Mouse (Mus musculus) lung, postnatal 14 days (tissue): ENCODE measurements around the gene Olig2.
"Not testable (repeated sequence)": the region's sequence is repeated elsewhere in the genome, so short reads cannot be mapped to it uniquely, and the experiment has no call there.

Source experiments
- DNase-seq: peaks from one replicate; pipeline ENCODE4 v3.0.0; 2021

The Olig2 gene

DNA sequence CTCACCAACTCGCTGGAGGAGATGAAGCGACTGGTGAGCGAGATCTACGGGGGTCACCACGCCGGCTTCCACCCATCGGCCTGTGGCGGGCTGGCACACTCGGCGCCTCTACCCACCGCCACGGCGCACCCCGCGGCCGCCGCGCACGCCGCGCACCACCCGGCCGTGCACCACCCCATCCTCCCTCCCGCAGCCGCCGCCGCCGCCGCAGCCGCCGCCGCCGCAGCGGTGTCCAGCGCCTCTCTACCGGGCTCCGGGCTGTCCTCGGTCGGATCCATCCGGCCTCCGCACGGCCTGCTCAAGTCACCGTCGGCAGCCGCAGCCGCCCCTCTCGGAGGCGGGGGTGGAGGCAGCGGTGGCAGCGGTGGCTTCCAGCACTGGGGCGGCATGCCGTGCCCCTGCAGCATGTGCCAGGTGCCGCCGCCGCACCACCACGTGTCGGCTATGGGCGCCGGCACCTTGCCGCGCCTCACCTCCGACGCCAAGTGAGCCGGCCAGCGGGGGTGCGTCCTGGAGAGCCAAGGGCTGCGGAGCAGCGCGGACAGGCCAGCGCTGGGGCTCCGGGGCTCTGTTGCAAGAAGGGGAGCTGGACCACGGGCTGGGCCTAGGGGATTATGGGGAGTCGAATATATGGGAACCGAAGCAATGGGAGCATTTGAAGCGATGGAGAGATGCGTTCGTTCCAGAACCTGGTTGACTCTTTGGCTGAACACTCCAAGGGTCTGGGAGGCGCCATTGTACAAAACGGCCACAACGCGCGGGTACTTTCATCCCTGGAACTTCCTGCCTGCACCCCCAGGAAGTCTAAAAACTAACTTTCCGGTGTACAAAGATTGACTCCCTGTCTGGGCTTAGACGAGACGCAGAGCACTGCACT, 1.9 kb downstream of the Olig2 start:
- no peak for DNase-seq

DNA sequence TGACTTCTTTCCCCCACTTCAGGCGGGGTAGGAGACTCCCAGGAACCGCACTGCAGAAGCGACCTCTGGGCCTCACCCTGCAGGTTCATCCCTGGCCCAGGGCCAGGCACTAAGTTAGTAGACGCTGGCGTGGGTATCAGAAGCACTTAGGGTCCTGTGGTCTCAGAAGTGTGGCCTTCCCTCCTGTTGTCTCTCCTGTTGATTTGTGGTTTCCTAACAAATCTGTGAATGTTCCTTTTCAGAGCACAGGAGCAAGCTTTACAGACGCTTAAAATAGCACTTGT, 2.4 kb downstream of the Olig2 start:
- no peak for DNase-seq

DNA sequence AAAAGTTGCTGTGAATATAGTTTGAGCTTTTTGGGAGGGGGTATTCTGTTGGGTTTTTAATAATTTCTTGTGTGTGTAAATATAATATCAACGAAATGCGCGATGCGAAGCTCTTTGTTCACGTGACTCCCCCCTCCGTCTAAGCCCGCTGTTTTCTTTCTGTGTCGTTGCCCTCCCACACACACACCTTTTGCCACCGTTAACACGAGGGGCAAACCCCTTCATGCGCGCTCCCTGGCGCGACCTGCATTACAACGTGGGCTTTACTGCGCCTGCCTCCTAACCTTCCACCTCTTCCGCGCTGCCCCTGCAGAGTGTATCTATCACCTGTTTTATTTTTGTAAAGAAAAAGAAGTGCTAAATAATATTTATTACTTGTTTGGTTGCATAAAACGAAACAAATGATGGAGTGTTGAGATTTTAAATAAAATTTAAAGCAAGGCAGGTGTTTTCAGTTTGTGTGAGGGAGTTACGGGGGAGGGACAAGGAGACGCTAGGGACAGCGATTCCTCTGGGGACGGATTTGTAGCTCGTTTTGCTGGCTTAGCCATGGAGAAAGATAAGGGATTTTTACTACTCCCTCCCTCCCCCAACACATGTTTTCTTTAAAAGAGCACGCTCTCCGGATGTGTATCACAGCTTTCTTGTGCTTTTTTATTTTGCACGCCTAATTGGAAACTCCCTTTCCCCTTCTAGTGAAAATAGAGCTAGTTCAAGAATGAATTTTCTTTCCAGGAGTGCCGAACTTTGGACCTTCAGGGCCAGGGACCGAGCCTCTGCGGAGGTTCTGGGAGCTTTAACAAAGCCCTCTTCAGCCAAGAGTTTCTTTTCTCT, 3.2 kb downstream of the Olig2 start:
- DNase-seq: no peak

DNA sequence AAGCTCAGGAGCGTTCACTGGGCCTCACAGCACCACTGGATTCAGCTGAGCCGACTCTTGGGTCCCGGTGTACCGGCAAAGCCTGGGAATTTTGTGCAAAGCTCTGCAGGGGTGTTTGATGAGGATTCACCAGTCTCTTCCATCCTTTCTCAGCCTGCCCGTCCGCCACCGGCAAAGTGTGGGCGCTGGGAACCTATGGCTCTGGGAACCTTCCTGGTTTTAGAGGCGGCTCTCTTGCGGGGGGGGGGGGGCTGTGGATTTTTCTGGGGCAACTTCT, 3.8 kb downstream of the Olig2 start:
- no peak for DNase-seq

DNA sequence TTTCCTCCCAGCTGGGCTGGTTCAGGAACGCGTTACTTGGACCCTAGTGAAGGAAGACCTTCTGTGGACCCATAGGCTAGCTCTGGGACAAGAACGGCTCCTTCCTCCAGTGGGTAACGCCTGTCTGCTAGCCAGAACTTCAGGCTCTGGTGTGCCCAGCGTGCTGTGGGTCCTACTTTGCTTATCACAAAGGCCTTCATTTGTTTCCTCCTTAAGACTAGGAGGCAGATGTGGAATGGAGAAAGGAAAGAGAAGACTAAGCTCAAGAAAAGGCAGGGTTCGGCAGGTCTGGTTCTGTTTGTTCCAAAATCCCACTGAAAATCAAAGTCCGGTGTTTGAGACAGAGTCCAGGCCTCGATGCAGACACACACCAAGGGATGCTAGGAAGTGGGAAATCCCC, 4.4 kb downstream of the Olig2 start:
- DNase-seq: no peak

DNA sequence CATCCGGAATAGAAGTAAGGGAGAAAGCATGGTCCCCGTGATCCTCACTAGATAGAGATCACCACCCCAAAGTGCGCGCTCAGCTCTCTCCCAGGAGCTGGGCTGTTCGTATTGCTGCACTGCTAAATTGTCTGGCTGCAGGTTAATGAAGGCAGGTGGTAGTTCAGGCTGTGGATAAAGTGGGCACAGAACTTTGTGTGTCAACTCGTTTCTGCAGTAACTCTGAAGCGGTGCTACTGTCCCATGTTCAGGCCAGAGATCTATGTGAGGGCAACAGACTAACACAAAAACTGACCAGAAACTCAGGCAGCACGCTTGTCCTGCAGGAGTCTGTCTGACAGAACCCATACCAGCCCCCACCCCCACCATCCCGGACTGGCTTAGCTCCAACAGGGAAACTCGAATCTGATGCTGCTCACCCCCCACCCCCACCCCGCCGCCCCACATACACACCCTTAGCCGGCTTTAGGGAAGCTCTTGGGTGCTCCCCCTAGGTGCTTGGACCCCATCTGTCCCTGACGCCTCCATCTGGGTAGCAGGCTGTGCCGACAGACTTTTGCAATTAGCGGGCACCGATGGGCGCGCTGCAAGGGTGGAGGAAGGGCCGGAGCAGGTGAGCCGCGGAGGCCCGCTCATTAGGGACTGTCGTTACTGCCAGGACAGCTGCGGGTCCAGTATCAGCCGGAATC, 6.7 kb downstream of the Olig2 start:
- DNase-seq: no peak

DNA sequence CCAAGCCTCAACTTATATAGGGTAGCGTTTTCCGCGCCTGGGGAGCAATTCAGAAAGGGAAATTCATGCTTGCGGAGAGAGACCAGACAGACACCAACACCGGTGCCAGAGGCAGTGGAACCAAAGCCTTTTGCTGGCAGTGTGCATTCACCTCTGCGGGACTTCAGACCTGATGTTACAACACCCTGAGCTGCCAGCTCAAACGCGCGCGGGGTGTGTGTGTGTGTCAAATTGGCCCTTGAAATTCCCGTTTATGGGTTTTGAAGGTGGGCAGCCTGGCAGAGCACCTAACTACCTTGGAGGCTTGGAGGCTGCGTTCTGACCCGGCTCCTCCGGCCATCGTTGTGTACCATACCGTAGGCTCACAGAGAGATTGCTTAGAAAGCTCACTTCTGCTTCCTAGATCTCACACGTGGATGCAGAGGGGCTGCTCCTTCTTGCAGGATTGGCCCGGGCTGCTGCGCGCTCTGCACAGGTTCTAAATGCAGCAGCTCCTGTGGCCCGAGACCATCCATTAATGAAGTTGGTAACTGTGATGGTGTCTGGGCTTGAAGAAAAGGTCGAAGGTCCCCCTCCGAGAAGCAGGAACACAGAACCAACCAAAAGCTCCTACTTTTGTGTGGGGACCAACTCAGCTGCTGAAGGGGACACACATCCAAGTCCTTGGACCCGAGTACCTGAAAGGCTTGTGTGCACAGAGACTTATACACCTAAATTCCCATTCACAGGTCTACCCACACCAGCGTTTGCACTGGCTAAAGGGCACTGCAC, 7.4 kb downstream of the Olig2 start:
- no peak for DNase-seq

DNA sequence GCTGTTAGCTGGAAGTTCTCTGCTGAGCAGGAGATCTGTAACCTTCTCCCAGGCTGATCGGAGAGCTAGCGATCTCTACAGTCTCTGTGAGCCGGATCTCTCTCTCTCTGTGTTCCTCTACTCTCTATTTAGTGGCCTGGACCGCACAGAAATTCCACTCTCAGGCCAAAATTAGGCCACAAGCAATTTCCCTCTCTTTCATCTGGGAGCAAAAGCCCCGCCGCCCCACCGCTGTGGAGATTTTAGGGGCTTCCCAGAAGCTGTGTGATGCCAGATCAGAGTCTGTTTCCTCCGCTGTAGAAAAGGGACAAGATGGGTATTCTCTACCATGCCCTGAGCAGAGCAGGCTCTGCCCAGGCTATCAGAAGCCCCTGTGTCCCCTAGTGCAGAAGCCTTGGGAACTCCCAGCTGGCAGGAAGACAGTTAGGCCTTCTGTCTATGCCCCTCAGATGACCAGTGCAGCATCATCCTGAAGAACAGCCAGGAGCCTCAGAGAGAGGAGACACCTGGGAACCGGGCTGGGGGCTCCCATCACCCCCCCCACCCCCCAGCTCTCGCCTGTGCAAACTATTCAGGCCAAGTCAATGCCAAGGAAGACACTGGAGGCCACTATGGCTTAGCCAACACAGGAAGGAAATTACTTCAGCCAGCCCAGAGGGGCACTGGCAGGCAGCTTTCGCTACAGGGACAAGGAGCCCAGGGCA, 8.1 kb downstream of the Olig2 start:
- DNase-seq: no peak

DNA sequence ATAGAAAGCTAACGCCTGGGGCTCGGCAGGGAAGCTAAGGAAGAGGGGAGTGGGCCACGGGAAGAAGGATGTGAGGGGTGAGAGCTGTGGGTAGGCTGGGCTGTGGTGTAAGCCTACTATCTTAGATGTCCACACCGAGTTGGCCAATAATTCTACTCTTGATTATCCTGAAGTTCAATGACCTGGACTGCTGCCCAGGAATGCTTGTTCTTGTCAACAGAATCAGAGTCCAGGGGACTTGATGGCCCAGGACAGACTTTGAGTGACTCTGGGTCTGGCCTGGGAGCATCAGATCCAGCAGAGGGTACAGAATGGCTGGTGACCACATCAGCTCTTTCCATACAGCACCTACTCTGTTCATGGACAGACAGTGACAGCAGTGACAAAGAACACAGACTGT, 13.8 kb downstream of the Olig2 start:
- no peak for DNase-seq

DNA sequence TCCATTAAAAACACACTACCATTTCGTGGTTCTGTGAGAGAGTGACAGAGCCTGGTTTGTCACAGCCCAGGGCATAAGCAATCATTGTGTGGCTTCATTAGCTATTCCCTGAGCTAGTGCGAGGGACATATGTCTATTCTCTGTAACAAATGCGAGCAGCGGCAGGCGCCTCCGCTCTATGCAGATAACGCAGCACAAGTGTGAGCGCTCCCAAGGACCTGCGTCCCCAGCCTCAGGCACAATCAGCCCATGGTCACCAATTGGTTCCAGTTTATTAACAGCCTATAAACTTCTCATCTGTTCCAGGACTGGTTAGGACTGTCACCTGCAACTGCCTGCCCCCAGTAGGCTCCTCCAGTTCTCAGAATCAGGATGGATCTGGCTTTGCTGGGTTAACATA, 21.0 kb downstream of the Olig2 start:
- DNase-seq: no peak

DNA sequence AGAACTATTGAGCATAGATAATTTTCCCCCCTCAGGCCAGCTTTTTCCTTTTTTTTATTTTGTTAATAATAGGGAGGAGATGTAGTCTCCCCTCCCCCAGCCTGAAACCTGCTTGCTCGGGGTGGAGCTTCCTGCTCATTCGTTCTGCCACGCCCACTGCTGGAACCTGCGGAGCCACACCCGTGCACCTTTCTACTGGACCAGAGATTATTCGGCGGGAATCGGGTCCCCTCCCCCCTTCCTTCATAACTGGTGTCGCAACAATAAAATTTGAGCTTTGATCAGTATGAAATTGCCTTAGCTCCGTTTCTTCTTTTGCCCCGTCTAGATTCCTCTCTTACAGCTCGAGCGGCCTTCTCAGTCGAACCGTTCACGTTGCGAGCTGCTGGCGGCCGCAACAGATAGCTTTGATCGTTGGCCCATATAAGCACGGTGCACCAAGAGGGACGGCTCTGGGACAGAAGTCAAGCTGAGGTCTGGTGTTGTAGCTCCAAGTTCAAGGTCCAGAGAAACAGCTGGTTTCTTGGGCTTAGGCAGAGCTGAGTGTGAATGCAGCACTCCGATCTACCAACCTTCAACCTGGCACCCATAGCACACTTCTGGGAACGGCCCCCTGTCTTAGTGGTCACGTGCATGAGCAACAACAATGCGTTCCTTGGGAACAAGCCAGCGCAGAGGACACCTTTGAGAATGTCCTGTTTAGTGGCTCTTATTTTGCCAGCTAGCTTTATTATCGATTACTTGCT, 30.3 kb downstream of the Olig2 start:
- DNase-seq: not testable (repeated sequence)

DNA sequence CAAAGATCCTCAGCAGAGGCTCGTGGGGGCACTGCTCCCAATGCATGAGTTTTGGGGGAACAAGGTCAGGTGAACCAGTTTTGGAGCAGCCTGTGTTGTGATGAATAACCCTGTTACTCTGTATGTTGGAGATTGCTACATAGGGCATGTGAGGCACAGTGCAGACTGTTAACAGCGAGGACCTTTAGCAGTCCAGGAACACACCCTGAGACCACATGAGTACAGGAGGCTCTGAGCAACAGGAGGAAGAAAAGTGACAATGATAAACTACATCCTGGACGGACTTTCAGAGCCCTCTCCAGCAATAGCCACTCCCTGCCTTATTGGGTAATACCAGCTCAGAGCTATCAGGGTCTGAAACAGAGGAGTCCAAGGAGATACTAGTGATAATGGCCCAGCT, 33.7 kb downstream of the Olig2 start:
- DNase-seq: no peak

DNA sequence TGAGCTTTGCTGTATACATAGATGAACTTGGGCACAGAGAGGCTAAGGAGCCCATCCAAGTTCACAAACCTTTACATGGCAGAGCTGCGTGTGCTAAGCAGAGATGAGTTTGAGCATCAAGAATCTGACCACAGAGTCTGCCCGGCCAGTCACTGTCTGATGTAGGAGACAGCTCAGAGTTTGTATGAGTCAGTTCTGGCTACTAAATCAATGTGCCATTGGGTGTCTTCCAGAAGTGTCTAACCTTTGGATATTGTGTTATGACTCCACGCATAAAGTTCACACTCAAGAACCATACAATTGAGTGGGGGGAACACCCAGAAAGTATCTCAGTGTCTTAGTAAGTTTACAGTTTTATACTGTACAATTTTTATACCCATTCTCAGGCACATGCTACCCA, 35.6 kb downstream of the Olig2 start:
- DNase-seq: no peak

DNA sequence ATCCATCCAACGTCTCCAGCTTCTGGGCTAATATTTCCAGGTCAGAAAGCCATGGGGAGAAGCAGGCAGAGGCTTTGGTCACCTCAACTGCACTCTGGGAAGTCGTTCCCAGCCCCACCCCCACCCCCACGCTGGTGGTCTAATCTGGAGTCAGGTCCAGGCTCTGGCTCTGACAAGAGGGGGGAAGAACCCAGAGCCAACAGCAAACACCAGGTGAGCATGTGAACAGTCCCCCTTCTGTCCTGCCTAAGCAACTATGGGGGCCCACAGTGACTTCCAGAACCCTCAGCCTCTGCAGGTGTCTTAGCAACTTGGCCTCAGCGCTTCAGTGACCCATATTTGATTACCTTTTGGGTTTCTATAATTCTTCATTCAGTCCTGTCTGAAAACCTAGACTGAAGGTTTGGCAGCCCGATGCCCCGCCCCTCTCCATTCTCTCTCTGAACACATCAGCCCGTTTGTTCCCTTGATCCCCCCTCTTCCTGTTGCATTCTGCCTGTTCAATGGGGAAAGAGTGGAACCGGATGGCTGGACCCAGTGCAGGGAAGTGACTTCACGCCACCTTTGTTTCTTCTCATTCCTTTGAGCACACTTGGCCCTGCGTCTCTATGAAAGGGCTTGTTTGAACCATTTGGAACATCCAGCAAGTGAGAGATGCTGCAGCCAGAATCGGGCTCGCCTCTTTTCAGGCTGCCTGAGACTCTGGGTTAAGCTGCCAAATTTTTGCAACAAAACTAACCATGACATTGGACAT, 37.4 kb downstream of the Olig2 start:
- DNase-seq: no peak

DNA sequence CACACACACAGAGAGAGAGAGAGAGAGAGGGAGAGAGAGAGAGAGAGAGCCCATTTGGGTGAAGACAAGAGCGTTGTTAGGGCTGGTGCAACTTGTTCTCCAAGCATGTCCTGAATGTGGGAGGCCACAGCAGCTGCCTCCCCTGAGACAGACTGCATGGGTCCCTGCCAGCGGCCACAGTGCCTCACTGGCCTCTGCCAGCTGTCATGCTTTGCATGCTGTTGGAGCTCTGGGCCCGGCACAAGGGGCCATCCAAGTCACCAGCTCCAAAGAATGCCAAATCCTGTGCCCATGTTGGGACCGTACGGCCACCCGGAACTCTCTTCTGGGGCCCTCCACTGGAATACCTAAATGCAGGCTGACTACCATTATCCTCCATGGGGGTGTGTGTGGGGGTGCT, 40.7 kb downstream of the Olig2 start:
- no peak for DNase-seq

DNA sequence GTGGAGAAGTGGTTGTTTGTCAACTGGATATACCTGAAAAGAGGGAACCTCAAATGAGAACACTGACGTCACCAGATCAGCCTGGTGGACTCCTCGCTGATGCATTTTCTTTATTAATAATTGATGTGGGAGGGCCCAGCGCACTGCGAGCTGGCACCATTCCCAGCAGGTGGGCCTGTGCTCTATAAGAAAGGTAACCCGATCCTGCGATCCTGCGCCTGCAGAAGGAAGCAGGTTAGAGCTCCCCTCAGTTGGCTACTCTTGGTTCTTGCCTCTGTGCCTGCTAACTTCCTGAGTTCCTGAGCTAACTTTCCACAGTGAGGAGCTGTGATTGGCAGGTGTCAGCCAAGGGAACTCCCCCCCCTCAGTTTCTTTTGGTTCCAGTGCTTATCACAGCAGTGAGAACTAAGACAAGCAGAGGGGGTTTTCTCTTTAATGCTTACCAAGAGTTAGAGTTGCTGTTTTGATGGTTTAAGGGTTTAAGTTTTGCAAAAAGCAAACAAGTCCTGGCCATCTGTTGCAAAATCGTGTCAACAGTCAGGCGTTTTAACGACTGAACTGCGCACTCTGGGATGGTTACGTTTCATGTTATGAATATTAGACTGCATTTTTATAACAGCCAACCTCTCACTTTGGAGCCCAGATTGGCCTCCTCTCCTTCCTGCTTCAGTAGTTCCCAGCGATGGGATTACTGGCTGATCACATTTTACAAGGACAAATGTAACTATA, 43.6 kb downstream of the Olig2 start:
- DNase-seq: no peak

DNA sequence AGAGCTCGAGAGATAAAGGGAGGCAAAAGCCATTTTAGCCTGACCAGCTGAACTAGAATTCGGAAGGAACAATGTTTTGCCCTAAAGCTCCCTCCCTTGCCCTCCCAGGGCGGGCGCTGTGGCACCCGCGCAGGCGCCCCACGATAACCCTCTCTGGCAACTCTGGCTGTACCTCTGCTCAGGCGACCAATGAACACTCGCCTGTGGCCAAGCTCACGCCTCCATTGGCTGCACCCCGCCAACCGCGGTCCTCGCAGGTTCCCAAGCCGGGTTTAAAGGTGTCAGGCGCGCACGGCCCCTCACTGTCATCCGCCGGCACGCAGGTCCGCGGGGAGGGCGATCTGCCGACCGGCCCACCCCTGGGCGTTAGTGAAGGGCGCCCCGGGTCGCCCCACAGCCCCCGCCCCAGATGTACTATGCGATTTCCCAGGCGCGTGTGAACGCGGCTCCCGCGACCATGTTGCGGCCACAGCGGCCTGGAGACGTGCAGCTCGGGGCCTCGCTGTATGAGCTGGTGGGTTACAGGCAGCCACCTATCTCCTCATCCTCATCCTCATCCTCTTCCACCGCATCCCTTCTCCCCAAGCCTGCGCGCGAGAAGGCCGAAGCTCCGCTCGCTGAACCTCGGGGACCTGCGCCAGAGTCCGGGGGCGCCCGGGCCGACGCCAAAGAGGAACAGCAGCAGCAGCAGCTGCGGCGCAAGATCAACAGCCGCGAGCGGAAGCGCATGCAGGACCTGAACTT, 44.4 kb downstream of the Olig2 start, which contains the start of gene Olig1:
Olig1 (plus strand) TSS at position 305 of the 744 bp plus-strand sequence.
- peak; percentile 7 for DNase-seq

DNA sequence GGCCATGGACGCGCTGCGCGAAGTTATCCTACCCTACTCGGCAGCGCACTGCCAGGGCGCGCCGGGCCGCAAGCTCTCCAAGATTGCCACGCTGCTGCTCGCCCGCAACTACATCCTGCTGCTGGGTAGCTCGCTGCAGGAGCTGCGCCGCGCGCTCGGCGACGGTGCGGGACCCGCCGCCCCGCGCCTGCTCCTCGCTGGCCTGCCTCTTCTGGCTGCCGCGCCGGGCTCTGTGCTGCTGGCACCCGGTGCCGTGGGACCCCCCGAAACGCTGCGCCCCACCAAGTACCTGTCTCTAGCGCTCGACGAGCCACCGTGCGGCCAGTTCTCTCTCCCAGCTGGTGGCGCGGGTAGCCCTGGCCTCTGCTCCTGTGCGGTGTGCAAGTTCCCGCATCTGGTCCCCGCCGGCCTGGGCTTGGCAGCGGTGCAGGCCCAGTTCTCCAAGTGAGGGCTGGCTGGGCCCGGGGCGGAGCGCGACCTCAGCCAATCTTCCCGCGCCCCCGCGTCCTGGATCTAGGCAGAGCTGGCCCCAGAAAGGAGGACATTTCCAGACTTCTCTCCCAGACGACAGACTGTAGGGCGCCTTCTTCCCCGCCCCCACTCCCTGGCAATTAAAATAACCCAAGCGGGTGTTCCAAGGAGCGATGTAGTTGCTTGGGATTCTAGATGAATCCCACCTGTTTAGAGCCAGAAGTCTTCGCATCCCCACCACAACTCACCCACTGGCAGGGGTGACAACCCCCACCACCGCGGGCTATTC, 45.1 kb downstream of the Olig2 start:
- no peak for DNase-seq
